Mouse (Mus musculus): ENCODE results near the gene Bach1. TPM values are rescaled to one million over a fixed set of nuclear protein-coding genes. Genes with fewer than 3 reads are reported as not detected.
A peak's percentile ranks its signal among the peaks of the same experiment; 100 is the strongest.

The Bach1 gene
- polyA plus RNA-seq, 1 experiment = 4.9 TPM

- Histone ChIP-seq H3K79me2 (ENCODE audit: control insufficient read depth, insufficient read depth) (no peaks in the 10 kb centered on the region), H3K4me3 (ENCODE audit: insufficient read depth, poor library complexity, severe bottlenecking) (no peak overlapping the region), H3ac (ENCODE audit: control insufficient read depth, insufficient read length, low read depth) (no peak overlapping the region), H3K36me3 (ENCODE audit: control insufficient read depth, insufficient read depth) (no peaks in the 10 kb centered on the region), H3K79me3 (ENCODE audit: low read depth) (no peaks in the 10 kb centered on the region), H3K27me3 (ENCODE audit: control insufficient read depth, insufficient read depth, insufficient read length) (no peaks in the 10 kb centered on the region)
- no peak for TF ChIP-seq FOSL1 (IDR thresholded peaks at IDR 0.05; ENCODE audit: insufficient read depth, low read length, poor library complexity, severe bottlenecking)
- no peak for TF ChIP-seq USF1 (IDR thresholded peaks at IDR 0.05; ENCODE audit: low read depth)
- TF ChIP-seq MAX (IDR thresholded peaks at IDR 0.05) = no peak
- no peak for TF ChIP-seq CEBPB (IDR thresholded peaks at IDR 0.05; ENCODE audit: low read depth)
- TF ChIP-seq MYOD1 (IDR thresholded peaks at IDR 0.05; ENCODE audit: control insufficient read depth, insufficient read length, low read depth) = no peak
- no peak for TF ChIP-seq MYOG (IDR thresholded peaks at IDR 0.05; ENCODE audit: control insufficient read depth, extremely low read depth, insufficient read length)
- TF ChIP-seq CTCF (IDR thresholded peaks at IDR 0.05; ENCODE audit: control insufficient read depth, insufficient read depth, insufficient read length) = no peak
These were observed 34.9 kb upstream of the Bach1 start for GRCm38 (mm10) chr16:87663890-87664289.

DNA sequence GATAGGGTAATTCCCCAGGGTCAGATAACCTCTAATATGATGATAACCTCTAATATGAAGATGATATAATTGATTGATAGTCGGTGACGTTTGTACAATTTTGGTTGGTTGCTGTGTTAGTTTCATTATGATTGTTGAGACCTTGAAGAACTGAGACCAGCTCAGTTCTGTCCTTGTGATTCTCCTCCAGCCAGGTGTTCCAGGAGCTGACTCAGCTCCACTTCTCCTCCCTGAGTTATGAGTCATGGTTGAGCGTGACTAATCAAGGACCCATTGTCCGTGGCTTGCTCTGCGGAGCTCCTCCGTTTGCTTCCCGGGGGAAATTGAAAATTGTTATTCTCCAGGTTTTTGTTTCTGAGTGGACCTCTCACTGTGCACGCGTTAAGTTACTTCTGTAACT, 33.5 kb upstream of the Bach1 start:
- H3K27me3 ChIP-seq (ENCODE audit: control insufficient read depth, insufficient read depth, insufficient read length) = no peaks in the 10 kb centered on the region
- TF ChIP-seq MYOG (IDR thresholded peaks at IDR 0.05; ENCODE audit: control insufficient read depth, extremely low read depth, insufficient read length) (no peak), USF1 (IDR thresholded peaks at IDR 0.05; ENCODE audit: low read depth) (no peak), MAX (IDR thresholded peaks at IDR 0.05) (no peak), MYOD1 (IDR thresholded peaks at IDR 0.05; ENCODE audit: control insufficient read depth, insufficient read length, low read depth) (peak; percentile 63), CEBPB (IDR thresholded peaks at IDR 0.05; ENCODE audit: low read depth) (no peak), FOSL1 (IDR thresholded peaks at IDR 0.05; ENCODE audit: insufficient read depth, low read length, poor library complexity, severe bottlenecking) (peak; percentile 64), CTCF (IDR thresholded peaks at IDR 0.05; ENCODE audit: control insufficient read depth, insufficient read depth, insufficient read length) (no peak)
- no peak overlapping the region for H3ac ChIP-seq (ENCODE audit: control insufficient read depth, insufficient read length, low read depth)
- no peaks in the 10 kb centered on the region for H3K79me2 ChIP-seq (ENCODE audit: control insufficient read depth, insufficient read depth)
- H3K4me3 ChIP-seq (ENCODE audit: insufficient read depth, poor library complexity, severe bottlenecking) = no peak overlapping the region
- no peaks in the 10 kb centered on the region for H3K79me3 ChIP-seq (ENCODE audit: low read depth)
- H3K36me3 ChIP-seq (ENCODE audit: control insufficient read depth, insufficient read depth) = no peaks in the 10 kb centered on the region

- no peaks in the 10 kb centered on the region for H3K79me3 ChIP-seq (ENCODE audit: low read depth)
- H3ac ChIP-seq (ENCODE audit: control insufficient read depth, insufficient read length, low read depth) = no peak overlapping the region
- H3K27me3 ChIP-seq (ENCODE audit: control insufficient read depth, insufficient read depth, insufficient read length) = no peaks in the 10 kb centered on the region
- no peak overlapping the region for H3K4me3 ChIP-seq (ENCODE audit: insufficient read depth, poor library complexity, severe bottlenecking)
- no peaks in the 10 kb centered on the region for H3K36me3 ChIP-seq (ENCODE audit: control insufficient read depth, insufficient read depth)
- no peaks in the 10 kb centered on the region for H3K79me2 ChIP-seq (ENCODE audit: control insufficient read depth, insufficient read depth)
- no peak for TF ChIP-seq CTCF (IDR thresholded peaks at IDR 0.05; ENCODE audit: control insufficient read depth, insufficient read depth, insufficient read length)
- TF ChIP-seq CEBPB (IDR thresholded peaks at IDR 0.05; ENCODE audit: low read depth) = no peak
- no peak for TF ChIP-seq FOSL1 (IDR thresholded peaks at IDR 0.05; ENCODE audit: insufficient read depth, low read length, poor library complexity, severe bottlenecking)
- no peak for TF ChIP-seq MAX (IDR thresholded peaks at IDR 0.05)
- TF ChIP-seq MYOG (IDR thresholded peaks at IDR 0.05; ENCODE audit: control insufficient read depth, extremely low read depth, insufficient read length) = no peak
- no peak for TF ChIP-seq USF1 (IDR thresholded peaks at IDR 0.05; ENCODE audit: low read depth)
- no peak for TF ChIP-seq MYOD1 (IDR thresholded peaks at IDR 0.05; ENCODE audit: control insufficient read depth, insufficient read length, low read depth)
These were observed 32.8 kb upstream of the Bach1 start for GRCm38 (mm10) chr16:87665752-87666619.

- Histone ChIP-seq H3K27me3 (ENCODE audit: control insufficient read depth, insufficient read depth, insufficient read length) (no peaks in the 10 kb centered on the region), H3K36me3 (ENCODE audit: control insufficient read depth, insufficient read depth) (no peaks in the 10 kb centered on the region), H3K4me3 (ENCODE audit: insufficient read depth, poor library complexity, severe bottlenecking) (no peak overlapping the region), H3K79me3 (ENCODE audit: low read depth) (no peaks in the 10 kb centered on the region), H3K79me2 (ENCODE audit: control insufficient read depth, insufficient read depth) (no peaks in the 10 kb centered on the region), H3ac (ENCODE audit: control insufficient read depth, insufficient read length, low read depth) (no peak overlapping the region)
- TF ChIP-seq FOSL1 (IDR thresholded peaks at IDR 0.05; ENCODE audit: insufficient read depth, low read length, poor library complexity, severe bottlenecking) = no peak
- no peak for TF ChIP-seq MAX (IDR thresholded peaks at IDR 0.05)
- no peak for TF ChIP-seq CEBPB (IDR thresholded peaks at IDR 0.05; ENCODE audit: low read depth)
- no peak for TF ChIP-seq MYOG (IDR thresholded peaks at IDR 0.05; ENCODE audit: control insufficient read depth, extremely low read depth, insufficient read length)
- TF ChIP-seq CTCF (IDR thresholded peaks at IDR 0.05; ENCODE audit: control insufficient read depth, insufficient read depth, insufficient read length) = no peak
- TF ChIP-seq USF1 (IDR thresholded peaks at IDR 0.05; ENCODE audit: low read depth) = no peak
These were observed 32.1 kb upstream of the Bach1 start for GRCm38 (mm10) chr16:87666620-87667004.

GRCm38 (mm10) chr16:87668002-87668401, 30.7 kb upstream of the Bach1 start:
- Histone ChIP-seq H3ac (ENCODE audit: control insufficient read depth, insufficient read length, low read depth) (no peak overlapping the region), H3K36me3 (ENCODE audit: control insufficient read depth, insufficient read depth) (no peaks in the 10 kb centered on the region), H3K27me3 (ENCODE audit: control insufficient read depth, insufficient read depth, insufficient read length) (no peaks in the 10 kb centered on the region), H3K79me2 (ENCODE audit: control insufficient read depth, insufficient read depth) (no peaks in the 10 kb centered on the region), H3K4me3 (ENCODE audit: insufficient read depth, poor library complexity, severe bottlenecking) (no peak overlapping the region), H3K79me3 (ENCODE audit: low read depth) (no peaks in the 10 kb centered on the region)
- TF ChIP-seq CEBPB (IDR thresholded peaks at IDR 0.05; ENCODE audit: low read depth) = no peak
- no peak for TF ChIP-seq MYOG (IDR thresholded peaks at IDR 0.05; ENCODE audit: control insufficient read depth, extremely low read depth, insufficient read length)
- TF ChIP-seq USF1 (IDR thresholded peaks at IDR 0.05; ENCODE audit: low read depth) = no peak
- no peak for TF ChIP-seq MYOD1 (IDR thresholded peaks at IDR 0.05; ENCODE audit: control insufficient read depth, insufficient read length, low read depth)
- TF ChIP-seq FOSL1 (IDR thresholded peaks at IDR 0.05; ENCODE audit: insufficient read depth, low read length, poor library complexity, severe bottlenecking) = no peak
- no peak for TF ChIP-seq CTCF (IDR thresholded peaks at IDR 0.05; ENCODE audit: control insufficient read depth, insufficient read depth, insufficient read length)
- no peak for TF ChIP-seq MAX (IDR thresholded peaks at IDR 0.05)

Data from C2C12 (cell line).